Mouse (Mus musculus) cortical plate, adult 2 months (tissue): ENCODE data around the gene Gm12184.

Source experiments
- CTCF ChIP-seq: fragments of 200-500 bp; IDR thresholded peaks from 2 replicates; pipeline ENCODE4 v1.5.1; 2011; ENCODE audit warnings: mild to moderate bottlenecking, control low read depth, low read length; ENCODE audit not compliant: insufficient read depth; ENCODE audit errors: extremely low read depth
- POLR2A ChIP-seq: fragments of 200-500 bp; IDR thresholded peaks from 2 replicates; pipeline ENCODE4 v1.6.1; 2011; ENCODE audit warnings: mild to moderate bottlenecking, low read length, control low read depth; ENCODE audit not compliant: insufficient read depth; ENCODE audit errors: extremely low read depth

DNA sequence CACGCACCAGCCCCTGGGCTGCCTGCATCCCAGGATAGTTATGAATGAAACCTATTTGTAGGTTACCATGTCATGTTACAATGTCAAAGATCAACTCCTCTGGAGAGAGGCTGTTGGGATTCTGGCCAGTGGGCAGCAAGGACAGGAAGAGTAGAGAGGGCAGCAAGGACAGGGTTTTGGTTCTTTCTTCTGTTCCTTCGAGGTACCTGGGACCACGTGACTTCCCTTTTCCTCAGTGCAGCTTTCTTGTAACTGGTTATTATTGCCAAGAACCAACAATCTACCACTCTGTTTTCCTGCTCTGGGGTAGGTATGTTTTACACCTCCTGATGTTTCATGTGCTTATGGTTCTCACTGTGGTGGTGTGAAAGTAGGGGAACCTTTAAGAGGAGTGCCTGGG, 37.4 kb upstream of the Gm12184 start:
- TF ChIP-seq POLR2A (no peak), CTCF (no peak)
